Mouse (Mus musculus) ES-E14 (cell line): ENCODE data around the gene Pde3a. TPM values are rescaled to one million over a fixed set of nuclear protein-coding genes. Genes with fewer than 3 reads are reported as not detected.

Experiments
- DNase-seq: peaks from one replicate; pipeline ENCODE4 v3.0.0-alpha.2; 2013; ENCODE audit warnings: low read depth, low spot score
- H3K27ac ChIP-seq: 2 replicates; pipeline ENCODE4 v1.5.1; 2012; ENCODE audit warnings: low read depth, mild to moderate bottlenecking, low read length, moderate library complexity, mixed read lengths; ENCODE audit not compliant: poor library complexity, insufficient read depth, severe bottlenecking
- H3K36me3 ChIP-seq: 2 replicates; pipeline ENCODE4 v1.6.1; 2012; ENCODE audit warnings: mild to moderate bottlenecking, low read length, moderate library complexity, mixed read lengths; ENCODE audit not compliant: control insufficient read depth, poor library complexity, insufficient read depth, severe bottlenecking
- H3K4me1 ChIP-seq, 2 experiments: fragments of 150-350 bp in 1 of 2; sonication (generic) in 1 of 2; 2 replicates each; pipeline ENCODE4 v1.6.1; 2012; ENCODE audit warnings: low read length in 2 of 2, mild to moderate bottlenecking in 1 of 2, mixed read lengths in 1 of 2; ENCODE audit not compliant: control insufficient read depth in 2 of 2, insufficient read depth in 2 of 2, poor library complexity in 1 of 2
- H3K4me3 ChIP-seq, 2 experiments: fragments of 150-350 bp in 1 of 2; sonication (generic) in 1 of 2; 2 replicates each; pipeline ENCODE4 v1.5.1; 2012; ENCODE audit warnings: low read length in 2 of 2, low read depth in 1 of 2, mild to moderate bottlenecking in 1 of 2, mixed read lengths in 1 of 2; ENCODE audit not compliant: insufficient read depth in 1 of 2, poor library complexity in 1 of 2, severe bottlenecking in 1 of 2
- H3K9ac ChIP-seq: 2 replicates; pipeline ENCODE4 v1.6.1; 2012; ENCODE audit warnings: low read depth, mild to moderate bottlenecking, low read length, mixed read lengths; ENCODE audit not compliant: poor library complexity, insufficient read depth, severe bottlenecking
- H3K9me3 ChIP-seq: fragments of 150-350 bp; sonication (generic); 2 replicates; pipeline ENCODE4 v1.6.1; 2012; ENCODE audit warnings: low read depth, mild to moderate bottlenecking, low read length; ENCODE audit not compliant: control insufficient read depth, insufficient read depth
- CHD2 ChIP-seq: IDR thresholded peaks from 2 replicates; pipeline ENCODE4 v1.6.1; 2014; ENCODE audit warnings: mild to moderate bottlenecking, low read depth, low read length, inconsistent platforms
- HCFC1 ChIP-seq: IDR thresholded peaks from 2 replicates; pipeline ENCODE4 v1.6.1; 2012; ENCODE audit warnings: low read length, inconsistent platforms, borderline replicate concordance; ENCODE audit not compliant: insufficient read depth
- MAFK ChIP-seq: IDR thresholded peaks from 2 replicates; pipeline ENCODE4 v1.6.1; 2014; ENCODE audit warnings: mild to moderate bottlenecking, low read depth, low read length, inconsistent platforms; ENCODE audit not compliant: insufficient read depth
- ZC3H11A ChIP-seq: IDR thresholded peaks from 2 replicates; pipeline ENCODE4 v1.6.1; 2012; ENCODE audit warnings: low read depth, mild to moderate bottlenecking, inconsistent platforms, low read length, borderline replicate concordance
- ZNF384 ChIP-seq: IDR thresholded peaks from 2 replicates; pipeline ENCODE4 v1.6.1; 2012; ENCODE audit warnings: low read depth, low read length, inconsistent platforms
- in situ Hi-C, 2 experiments: fragments of 600-800 bp; cut with MboI; formaldehyde crosslinking; loops; one replicate each; pipeline ENCODE4 v1.15.1; 2025; ENCODE audit warnings: low sequenced_read_pairs in 2 of 2, inconsistent platforms in 1 of 2; ENCODE audit not compliant: unreplicated experiment in 2 of 2
- total RNA-seq: library from RNA; depleted of rRNA; stranded (reverse); fragments of 300-350 nt; gene quantifications from 2 replicates; pipeline ENCODE4 v1.2.3, GENCODE M21; 2012; rRNA removed

Gene Pde3a
- total RNA-seq, result 0.36 and 0.37 TPM in 2 replicates

- Histone ChIP-seq H3K36me3 (no peaks in the 10 kb centered on the region), H3K27ac (no peak within 1 kb of the TSS), H3K4me1 (no peaks in the 10 kb centered on the region), H3K9ac (peak within 1 kb of the TSS; percentile 39; the same call in 1 of the 2 replicates), H3K9me3 (no peaks in the 10 kb centered on the region), H3K4me3 (peak within 1 kb of the TSS; percentile 61 to 70)
- TF ChIP-seq ZNF384 (no peak), ZC3H11A (no peak), CHD2 (no peak), MAFK (no peak), HCFC1 (no peak)
- in situ Hi-C loops, result no loop called here
- peak; percentile 11 for DNase-seq
Measured at GRCm38 (mm10) chr6:141248691-141249584, at the start of gene Pde3a. Gene Pde3a (plus strand): TSS chr6:141249269.

GRCm38 (mm10) chr6:141200173-141200615 is 48.9 kb upstream of the Pde3a start:
- no peaks in the 10 kb centered on the region for H3K9me3 ChIP-seq

DNA sequence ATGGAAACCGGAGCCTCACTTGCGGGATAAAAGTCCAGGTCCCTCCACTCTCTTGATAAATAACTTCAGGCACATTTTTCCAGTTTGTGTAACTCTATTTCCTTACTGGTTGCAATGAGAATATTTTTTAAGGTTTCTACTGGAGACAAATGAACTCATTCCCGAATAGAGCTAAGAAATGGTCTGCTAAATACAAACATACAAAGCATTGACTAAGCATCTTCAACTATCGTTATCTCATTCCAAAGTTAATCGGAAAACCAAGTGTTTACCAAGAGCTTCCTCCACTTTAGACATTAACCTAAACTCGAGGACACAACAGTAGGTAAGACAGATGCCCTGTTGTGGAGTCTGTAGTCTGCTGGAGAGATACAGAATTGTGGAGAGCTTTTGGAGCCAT is 41.5 kb upstream of the Pde3a start:
- no peaks in the 10 kb centered on the region for H3K9me3 ChIP-seq
- in situ Hi-C loops, result no loop called here
- H3K36me3 ChIP-seq, result no peaks in the 10 kb centered on the region
- no peak overlapping the region for H3K9ac ChIP-seq
- no peak for TF ChIP-seq CHD2
- TF ChIP-seq MAFK, result no peak
- no peak for TF ChIP-seq HCFC1
- no peak for TF ChIP-seq ZC3H11A
- TF ChIP-seq ZNF384, result no peak
- no peaks in the 10 kb centered on the region for H3K4me1 ChIP-seq
- DNase-seq, result no peak
- H3K4me3 ChIP-seq, result no peak overlapping the region
- no peak overlapping the region for H3K27ac ChIP-seq

More at GRCm38 (mm10) chr6:141200173-141200615, 48.9 kb upstream of the Pde3a start:
- no peak for TF ChIP-seq MAFK
- TF ChIP-seq ZNF384, result no peak
- no peak for TF ChIP-seq CHD2
- TF ChIP-seq ZC3H11A, result no peak
- no peak for TF ChIP-seq HCFC1
- Histone ChIP-seq H3K36me3 (no peaks in the 10 kb centered on the region), H3K9ac (no peak overlapping the region), H3K27ac (no peak overlapping the region), H3K4me1 (no peaks in the 10 kb centered on the region), H3K4me3 (no peak overlapping the region)
- DNase-seq, result no peak
- in situ Hi-C loops, result no loop called here

DNA sequence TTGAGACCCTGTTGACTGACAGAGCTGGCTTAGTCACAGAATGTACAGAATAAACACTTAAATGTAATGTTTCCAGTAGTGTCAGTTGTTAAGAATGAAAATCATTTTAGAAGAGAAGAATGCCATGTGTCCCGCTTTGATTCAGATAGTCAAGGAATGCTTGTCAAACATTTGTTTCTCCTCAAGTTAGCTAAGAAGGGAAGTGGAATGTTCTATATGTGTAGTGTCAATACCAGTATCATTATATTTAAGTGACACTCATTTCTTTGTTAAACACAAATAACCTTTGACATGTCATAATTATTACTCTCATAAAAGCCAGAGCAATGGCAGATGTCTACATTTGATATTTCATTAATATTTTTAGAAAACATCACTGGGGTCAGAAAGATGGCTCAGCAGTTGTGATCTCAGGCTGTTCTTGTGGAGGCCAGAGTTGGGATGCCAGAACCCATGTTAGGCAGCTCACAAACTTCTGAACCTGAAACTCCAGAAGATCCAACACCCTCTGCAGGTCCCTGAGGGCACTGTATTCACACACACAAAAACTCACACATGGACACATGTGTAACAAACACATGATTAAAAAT is 40.7 kb upstream of the Pde3a start:
- TF ChIP-seq ZNF384 (no peak), CHD2 (no peak), HCFC1 (no peak), MAFK (no peak), ZC3H11A (no peak)
- no peak overlapping the region for H3K27ac ChIP-seq
- H3K9ac ChIP-seq, result no peak overlapping the region
- H3K4me1 ChIP-seq, result no peaks in the 10 kb centered on the region
- no peaks in the 10 kb centered on the region for H3K9me3 ChIP-seq
- in situ Hi-C loops, result no loop called here
- H3K36me3 ChIP-seq, result no peaks in the 10 kb centered on the region
- DNase-seq, result no peak
- no peak overlapping the region for H3K4me3 ChIP-seq
